Mouse (Mus musculus) spleen, postnatal 36 days (tissue): ENCODE results near the gene Hexdc.

ENCODE experiments used
- DNase-seq, 2 experiments: peaks; one replicate each; pipeline ENCODE4 v3.0.0; 2022; ENCODE audit warnings: low spot score in 2 of 2, mixed read lengths in 1 of 2

The Hexdc gene

GRCm38 (mm10) chr11:121228129-121229017, 24.1 kb downstream of the Hexdc start:
- peak; percentile 73 to 78 for DNase-seq

GRCm38 (mm10) chr11:121229018-121229439, 24.8 kb downstream of the Hexdc start, which contains the start of gene Cybc1:
TSS of gene Cybc1 (minus strand) at chr11:121229322.
- DNase-seq, result peak; percentile 89 to 90

- DNase-seq, result no peak
These were observed 27.0 kb downstream of the Hexdc start for GRCm38 (mm10) chr11:121231191-121231590.

GRCm38 (mm10) chr11:121231628-121232291, 27.5 kb downstream of the Hexdc start:
- no peak for DNase-seq

GRCm38 (mm10) chr11:121232706-121233105, 28.5 kb downstream of the Hexdc start:
- no peak for DNase-seq

- peak; percentile 57 to 61 for DNase-seq
These were observed 31.4 kb downstream of the Hexdc start for GRCm38 (mm10) chr11:121235475-121236238.

- peak; percentile 100 for DNase-seq
These were observed 32.5 kb downstream of the Hexdc start, which contains the start of gene Narf for GRCm38 (mm10) chr11:121236564-121237344. TSS of gene Narf (plus strand) at chr11:121237253.

- peak; percentile 41 to 65 for DNase-seq
These were observed 33.3 kb downstream of the Hexdc start for GRCm38 (mm10) chr11:121237345-121238128.

GRCm38 (mm10) chr11:121239669-121240068, 35.4 kb downstream of the Hexdc start:
- peak; percentile 16 to 54 for DNase-seq

GRCm38 (mm10) chr11:121250196-121250595, 46.0 kb downstream of the Hexdc start:
- no peak for DNase-seq

GRCm38 (mm10) chr11:121259160-121260100, 55.2 kb downstream of the Hexdc start, which contains the start of gene Foxk2:
TSS of gene Foxk2 (plus strand) at chr11:121259990.
- DNase-seq, result peak; percentile 90

GRCm38 (mm10) chr11:121260211-121260906, 56.1 kb downstream of the Hexdc start:
- DNase-seq, result peak; percentile 8 to 32

- DNase-seq, result no peak
These were observed 56.8 kb downstream of the Hexdc start for GRCm38 (mm10) chr11:121261074-121261473.
